Mouse (Mus musculus) ES-Bruce4 (cell line): ENCODE results near the gene Luzp1. TPM values are rescaled to one million over a fixed set of nuclear protein-coding genes. Genes with fewer than 3 reads are reported as not detected.

Experiments
- H3K27ac ChIP-seq: 2 replicates; pipeline ENCODE4 v1.5.1; 2012; ENCODE audit warnings: low read length, inconsistent platforms; ENCODE audit not compliant: insufficient read depth
- H3K27me3 ChIP-seq: 2 replicates; pipeline ENCODE4 v1.6.1; 2012; ENCODE audit warnings: mild to moderate bottlenecking, low read length, inconsistent platforms; ENCODE audit not compliant: control insufficient read depth, poor library complexity, insufficient read depth, severe bottlenecking
- H3K36me3 ChIP-seq: 2 replicates; pipeline ENCODE4 v1.6.1; 2012; ENCODE audit warnings: inconsistent platforms, mild to moderate bottlenecking, low read length, moderate library complexity; ENCODE audit not compliant: control insufficient read depth, poor library complexity, insufficient read depth, severe bottlenecking
- H3K4me1 ChIP-seq: one replicate; pipeline ENCODE4 v1.8.1; 2011; ENCODE audit warnings: low read length; ENCODE audit not compliant: control insufficient read depth, insufficient read depth
- H3K4me3 ChIP-seq: 2 replicates; pipeline ENCODE4 v1.5.1; 2011; ENCODE audit warnings: low read depth, mild to moderate bottlenecking, low read length
- H3K9ac ChIP-seq: 2 replicates; pipeline ENCODE4 v1.6.1; 2012; ENCODE audit warnings: low read depth, mild to moderate bottlenecking, inconsistent platforms; ENCODE audit not compliant: poor library complexity, severe bottlenecking
- H3K9me3 ChIP-seq: replicated peaks from 2 replicates; pipeline ENCODE4 v1.6.1; 2012; ENCODE audit warnings: mild to moderate bottlenecking, low read length, inconsistent platforms; ENCODE audit not compliant: control insufficient read depth, poor library complexity, insufficient read depth, severe bottlenecking
- CTCF ChIP-seq: IDR thresholded peaks from one replicate; pipeline ENCODE4 v1.8.1; 2011; ENCODE audit warnings: low read depth, low read length
- EP300 ChIP-seq: IDR thresholded peaks from 2 replicates; pipeline ENCODE4 v1.6.1; 2011; ENCODE audit warnings: low read depth, low read length; ENCODE audit not compliant: insufficient read depth
- POLR2A ChIP-seq: IDR thresholded peaks from one replicate; pipeline ENCODE4 v1.8.1; 2011; ENCODE audit warnings: low read length; ENCODE audit not compliant: insufficient read depth
- polyA plus RNA-seq: library from polyadenylated mRNA; stranded (reverse); fragments of >200 nt; gene quantifications from 2 replicates; pipeline ENCODE4 v1.2.4, GENCODE M21; 2011; ENCODE audit warnings: low read depth; ENCODE audit not compliant: missing spikeins, insufficient read depth, insufficient read length

Gene Luzp1
- polyA plus RNA-seq, 1 experiment: 73.0 TPM

GRCm38 (mm10) chr4:136518576-136518975, 49.0 kb downstream of the Luzp1 start:
- H3K4me3 ChIP-seq: no peak overlapping the region
- no peaks in the 10 kb centered on the region for H3K27me3 ChIP-seq
- no peak overlapping the region for H3K9ac ChIP-seq

DNA sequence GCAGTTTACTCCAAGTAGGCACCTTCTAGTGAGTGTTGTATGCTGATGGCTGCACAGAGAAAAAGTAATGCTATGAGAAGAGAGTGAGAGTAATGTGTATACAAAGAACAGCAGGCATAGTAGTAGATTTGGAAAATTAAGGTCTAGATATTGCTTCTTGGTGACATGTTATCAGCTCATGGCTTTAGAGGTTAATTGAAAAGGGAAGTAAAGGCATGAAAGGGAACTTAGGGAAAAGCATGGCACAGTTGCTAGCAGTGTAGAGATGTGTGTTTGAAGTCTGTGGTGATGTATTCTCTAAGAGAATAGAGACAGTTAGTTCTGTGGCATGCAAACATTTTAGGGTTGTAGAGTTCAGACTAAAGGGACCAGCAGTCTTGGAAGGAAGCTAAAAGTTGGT, 50.3 kb downstream of the Luzp1 start:
- Histone ChIP-seq H3K4me3 (no peak overlapping the region), H3K4me1 (no peaks in the 10 kb centered on the region), H3K27me3 (no peaks in the 10 kb centered on the region), H3K27ac (no peak overlapping the region), H3K36me3 (no peaks in the 10 kb centered on the region), H3K9me3 (no peaks in the 10 kb centered on the region), H3K9ac (no peak overlapping the region)
- TF ChIP-seq POLR2A (no peak), CTCF (no peak), EP300 (no peak)

More at GRCm38 (mm10) chr4:136518576-136518975, 49.0 kb downstream of the Luzp1 start:
- H3K27ac ChIP-seq: no peak overlapping the region
- no peaks in the 10 kb centered on the region for H3K4me1 ChIP-seq
- H3K9me3 ChIP-seq: no peaks in the 10 kb centered on the region
- no peak for TF ChIP-seq EP300
- TF ChIP-seq POLR2A: no peak
- TF ChIP-seq CTCF: no peak
- no peaks in the 10 kb centered on the region for H3K36me3 ChIP-seq

- H3K9me3 ChIP-seq: no peaks in the 10 kb centered on the region
- H3K9ac ChIP-seq: no peak overlapping the region
- TF ChIP-seq CTCF: no peak
- TF ChIP-seq EP300: no peak
- no peak for TF ChIP-seq POLR2A
- H3K27me3 ChIP-seq: no peaks in the 10 kb centered on the region
- H3K27ac ChIP-seq: no peak overlapping the region
- H3K36me3 ChIP-seq: no peaks in the 10 kb centered on the region
- H3K4me1 ChIP-seq: no peaks in the 10 kb centered on the region
- H3K4me3 ChIP-seq: no peak overlapping the region
These were observed 52.3 kb downstream of the Luzp1 start for GRCm38 (mm10) chr4:136521898-136522297.

GRCm38 (mm10) chr4:136524309-136524708, 54.7 kb downstream of the Luzp1 start:
- H3K27ac ChIP-seq: no peak overlapping the region
- TF ChIP-seq POLR2A: no peak
- TF ChIP-seq CTCF: no peak
- no peak for TF ChIP-seq EP300
- H3K27me3 ChIP-seq: no peaks in the 10 kb centered on the region
- H3K9me3 ChIP-seq: no peaks in the 10 kb centered on the region
- H3K36me3 ChIP-seq: no peaks in the 10 kb centered on the region; the same call in 1 of the 2 replicates
- H3K4me1 ChIP-seq: no peaks in the 10 kb centered on the region
- H3K9ac ChIP-seq: no peak overlapping the region
- no peak overlapping the region for H3K4me3 ChIP-seq

DNA sequence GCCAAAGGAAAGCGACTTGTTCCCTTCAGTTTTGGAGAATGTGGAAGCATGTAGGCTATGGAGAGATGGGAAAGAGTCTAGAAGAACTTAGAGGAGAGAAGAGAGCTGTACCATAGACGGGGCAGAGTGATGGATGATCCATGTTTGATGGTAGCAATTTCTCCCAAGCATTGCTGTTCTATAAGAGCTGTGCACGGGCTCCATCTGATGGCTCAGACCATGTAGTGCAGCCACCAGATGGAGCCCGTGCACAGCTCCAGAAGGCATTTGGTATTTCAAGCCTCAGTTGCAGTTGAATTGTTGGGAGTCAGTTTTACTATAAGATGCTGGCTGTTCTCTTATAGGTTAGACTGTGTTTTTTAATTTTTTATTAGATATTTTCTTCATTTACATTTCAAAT, 56.9 kb downstream of the Luzp1 start:
- no peaks in the 10 kb centered on the region for H3K27me3 ChIP-seq
- no peaks in the 10 kb centered on the region for H3K9me3 ChIP-seq
- no peak overlapping the region for H3K27ac ChIP-seq
- no peak overlapping the region for H3K4me3 ChIP-seq
- H3K4me1 ChIP-seq: no peaks in the 10 kb centered on the region
- H3K36me3 ChIP-seq: no peaks in the 10 kb centered on the region; the same call in 1 of the 2 replicates
- no peak overlapping the region for H3K9ac ChIP-seq
- TF ChIP-seq CTCF (peak; percentile 33), EP300 (no peak)

GRCm38 (mm10) chr4:136545151-136545550, 75.6 kb downstream of the Luzp1 start:
- no peak overlapping the region for H3K4me3 ChIP-seq
- TF ChIP-seq CTCF (no peak), POLR2A (no peak), EP300 (no peak)
- H3K9me3 ChIP-seq: no peaks in the 10 kb centered on the region
- no peak overlapping the region for H3K9ac ChIP-seq
- H3K4me1 ChIP-seq: no peaks in the 10 kb centered on the region
- H3K27me3 ChIP-seq: no peaks in the 10 kb centered on the region
- H3K36me3 ChIP-seq: peaks cover 57% of the 10 kb centered on the region
- no peak overlapping the region for H3K27ac ChIP-seq
